Mouse (Mus musculus) liver, adult 2 months (tissue): ENCODE measurements around the gene Ntn1.

Experiments
- CTCF ChIP-seq: fragments of 200-500 bp; IDR thresholded peaks from 2 replicates; pipeline ENCODE4 v1.5.1; 2011; ENCODE audit warnings: low read depth, low read length, control low read depth
- POLR2A ChIP-seq: fragments of 200-500 bp; IDR thresholded peaks from 2 replicates; pipeline ENCODE4 v1.6.1; 2011; ENCODE audit warnings: low read length, control low read depth; ENCODE audit not compliant: insufficient read depth; ENCODE audit errors: extremely low read depth

- TF ChIP-seq CTCF = no peak
- no peak for TF ChIP-seq POLR2A
Measured at GRCm38 (mm10) chr11:68199103-68199502, 201.5 kb downstream of the Ntn1 start.
